Mouse (Mus musculus): ENCODE data around the gene Mlst8.

- TF ChIP-seq EP300 (IDR thresholded peaks at IDR 0.05; ENCODE audit: low read depth) (peak; percentile 75), CTCF (IDR thresholded peaks at IDR 0.05; ENCODE audit: low read depth) (peak; percentile 97)
Measured at GRCm38 (mm10) chr17:24478663-24479380, at the start of gene Mlst8.

Data from liver, postnatal 0 days (tissue).